11 mouse cellular contexts compared by ENCODE assay signal in genomic region chr6:99953980-99954776, GRCm38 (mm10).
DNase-seq lines count a peak whose midpoint lies in the region; ATAC-seq and TF ChIP-seq lines count a peak whose summit lies in the region.
"Had no signal": no experiment of that assay in that cellular context is flagged by ENCODE, and none has a peak within 500 bp of the region (broad histone marks: within the 10 kb centered on the region; RNA-seq: fewer than 3 reads in every experiment).

No protein-coding gene starts in this region.

- H3K27ac ChIP-seq in embryonic facial prominence, embryonic 14.5 days (replicated peaks; ENCODE audit: low read depth, low read length) = no peak overlapping the region
- H3K27ac ChIP-seq in embryonic facial prominence, embryonic 10.5 days (replicated peaks) = no peak overlapping the region
- no peak overlapping the region for H3K27ac ChIP-seq in lung, postnatal 0 days (ENCODE audit: low read length)
- H3K27ac ChIP-seq in hindbrain, postnatal 0 days = peak overlapping the region; percentile 54; the same call in 1 of the 2 replicates
- no peak overlapping the region for H3K27ac ChIP-seq in limb, embryonic 10.5 days

- H3K9ac ChIP-seq in embryonic facial prominence, embryonic 14.5 days (ENCODE audit: low read depth, low read length) = no peak overlapping the region
- H3K9ac ChIP-seq in lung, postnatal 0 days (replicated peaks; ENCODE audit: low read depth) = no peak overlapping the region
- H3K9ac ChIP-seq in hindbrain, postnatal 0 days (replicated peaks; ENCODE audit: low read length) = no peak overlapping the region
- H3K9ac ChIP-seq: lung, embryonic 14.5 days had no signal

- TF ChIP-seq CTCF in lung, postnatal 0 days (IDR thresholded peaks at IDR 0.05) = no peak
- TF ChIP-seq CTCF in hindbrain, postnatal 0 days (IDR thresholded peaks at IDR 0.05; ENCODE audit: low read depth) = no peak

- peaks cover under 1% of the 10 kb centered on the region; the same call in 1 of the 2 replicates for H3K4me1 ChIP-seq in embryonic facial prominence, embryonic 14.5 days (ENCODE audit: control insufficient read depth, insufficient read depth, low read length)
- peaks cover 23% of the 10 kb centered on the region for H3K4me1 ChIP-seq in embryonic facial prominence, embryonic 10.5 days
- H3K4me1 ChIP-seq in lung, postnatal 0 days (ENCODE audit: insufficient read depth, low read depth, low read length) = no peaks in the 10 kb centered on the region; the same call in 1 of the 2 replicates
- peaks cover 7% of the 10 kb centered on the region; the same call in 1 of the 2 replicates for H3K4me1 ChIP-seq in hindbrain, postnatal 0 days (ENCODE audit: insufficient read depth, low read length)
- H3K4me1 ChIP-seq in limb, embryonic 10.5 days = peaks cover 34% of the 10 kb centered on the region

- H3K36me3 ChIP-seq in embryonic facial prominence, embryonic 14.5 days (ENCODE audit: control insufficient read depth, insufficient read depth, low read length) = no peaks in the 10 kb centered on the region
- H3K36me3 ChIP-seq in embryonic facial prominence, embryonic 10.5 days (replicated peaks) = no peaks in the 10 kb centered on the region
- no peaks in the 10 kb centered on the region for H3K36me3 ChIP-seq in lung, postnatal 0 days (ENCODE audit: insufficient read depth, low read length)
- no peaks in the 10 kb centered on the region for H3K36me3 ChIP-seq in hindbrain, postnatal 0 days (ENCODE audit: insufficient read depth, low read length)
- H3K36me3 ChIP-seq in limb, embryonic 10.5 days = no peaks in the 10 kb centered on the region

- intact Hi-C loops in left cerebral cortex, postnatal 14 days (cut with DNase I) = no loop called here

- 67% methylated on average over 11 of the region's 11 CpGs for WGBS in embryonic facial prominence, embryonic 14.5 days
- 85% methylated on average over 11 of the region's 11 CpGs for WGBS in embryonic facial prominence, embryonic 10.5 days
- WGBS in lung, postnatal 0 days = 64% methylated on average over 11 of the region's 11 CpGs
- WGBS in hindbrain, postnatal 0 days = 37% methylated on average over 11 of the region's 11 CpGs
- WGBS in limb, embryonic 10.5 days = 87% methylated on average over 11 of the region's 11 CpGs

- no peaks in the 10 kb centered on the region for H3K9me3 ChIP-seq in embryonic facial prominence, embryonic 14.5 days (ENCODE audit: control insufficient read depth, low read length)
- H3K9me3 ChIP-seq in embryonic facial prominence, embryonic 10.5 days = no peaks in the 10 kb centered on the region; the same call in 1 of the 2 replicates
- no peaks in the 10 kb centered on the region for H3K9me3 ChIP-seq in lung, postnatal 0 days (ENCODE audit: low read length)
- H3K9me3 ChIP-seq in hindbrain, postnatal 0 days (ENCODE audit: low read length) = no peaks in the 10 kb centered on the region
- no peaks in the 10 kb centered on the region for H3K9me3 ChIP-seq in limb, embryonic 10.5 days (replicated peaks)

- H3K4me3 ChIP-seq in embryonic facial prominence, embryonic 14.5 days (ENCODE audit: low read depth, low read length) = no peak overlapping the region
- H3K4me3 ChIP-seq in embryonic facial prominence, embryonic 10.5 days = no peak overlapping the region
- H3K4me3 ChIP-seq in lung, postnatal 0 days (ENCODE audit: low read depth, low read length) = no peak overlapping the region
- no peak overlapping the region for H3K4me3 ChIP-seq in hindbrain, postnatal 0 days (ENCODE audit: low read length)
- no peak overlapping the region for H3K4me3 ChIP-seq in limb, embryonic 10.5 days

- DNase-seq in embryonic facial prominence, embryonic 14.5 days (ENCODE audit: low spot score) = no peak
- no peak for DNase-seq in embryonic facial prominence, embryonic 10.5 days (ENCODE audit: low spot score)
- no peak for DNase-seq in lung, postnatal 0 days (ENCODE audit: low spot score)
- no peak for DNase-seq in lung, postnatal 4 days
- peak; percentile 56 for DNase-seq in hindbrain, postnatal 0 days (ENCODE audit: low spot score)
- no peak for DNase-seq in limb, embryonic 10.5 days (ENCODE audit: low spot score)
- DNase-seq in left cerebral cortex, postnatal 14 days (ENCODE audit: low spot score in 2 of 2) = no peak
- DNase-seq in embryo, embryonic 9.5 days (ENCODE audit: extremely low spot score) = no peak
- DNase-seq: cerebellum, adult 9-11 months; layer of hippocampus, adult 9-11 months; lung, embryonic 14.5 days had no signal

- ATAC-seq in embryonic facial prominence, embryonic 14.5 days (ENCODE audit: low read depth) = 0 out of 2 replicates have a peak, but pooled peaks have one; percentile 23
- ATAC-seq in lung, postnatal 0 days = 0 out of 2 replicates have a peak, but pooled peaks have one; percentile 1
- ATAC-seq in hindbrain, postnatal 0 days = peak; percentile 53

- TF ChIP-seq EP300 in lung, postnatal 0 days (IDR thresholded peaks at IDR 0.05) = no peak

- no peaks in the 10 kb centered on the region for H3K27me3 ChIP-seq in embryonic facial prominence, embryonic 14.5 days (replicated peaks; ENCODE audit: control insufficient read depth, insufficient read depth, low read length)
- peaks cover 25% of the 10 kb centered on the region; the same call in 1 of the 2 replicates for H3K27me3 ChIP-seq in embryonic facial prominence, embryonic 10.5 days (replicated peaks; ENCODE audit: low read depth, poor library complexity, severe bottlenecking)
- H3K27me3 ChIP-seq in lung, postnatal 0 days (replicated peaks; ENCODE audit: insufficient read depth, low read length) = no peaks in the 10 kb centered on the region
- H3K27me3 ChIP-seq in hindbrain, postnatal 0 days (ENCODE audit: insufficient read depth, low read length) = no peaks in the 10 kb centered on the region; the same call in 1 of the 2 replicates
- peaks cover 52% of the 10 kb centered on the region for H3K27me3 ChIP-seq in limb, embryonic 10.5 days (ENCODE audit: low read depth, poor library complexity, severe bottlenecking)

- no peak overlapping the region for H3K4me2 ChIP-seq in embryonic facial prominence, embryonic 14.5 days (ENCODE audit: low read depth, low read length)
- no peak overlapping the region for H3K4me2 ChIP-seq in lung, postnatal 0 days (replicated peaks; ENCODE audit: low read depth, low read length)
- H3K4me2 ChIP-seq in hindbrain, postnatal 0 days (ENCODE audit: low read depth, low read length) = no peak overlapping the region
- H3K4me2 ChIP-seq: lung, embryonic 14.5 days had no signal

Comparison
In these comparisons a context has a peak if more than half of its experiments do, and no peak if none do; other contexts are left out.
1. ATAC-seq: peak in every context shown above with its lines; median percentile 53 in hindbrain, postnatal 0 days; 23 in embryonic facial prominence, embryonic 14.5 days; 1 in lung, postnatal 0 days.